Mouse (Mus musculus): ENCODE measurements around the gene Zfp772. TPM values are rescaled to one million over a fixed set of nuclear protein-coding genes. Genes with fewer than 3 reads are reported as not detected.
A peak's percentile ranks its signal among the peaks of the same experiment; 100 is the strongest.
"Not testable (repeated sequence)": the region's sequence is repeated elsewhere in the genome, so short reads cannot be mapped to it uniquely, and the experiment has no call there.

The Zfp772 gene
- 8.9 and 11.9 TPM in 2 replicates for polyA plus RNA-seq (2015; fragmentation: Nextera tagmentation; extraction: Ambion mirVana)

DNA sequence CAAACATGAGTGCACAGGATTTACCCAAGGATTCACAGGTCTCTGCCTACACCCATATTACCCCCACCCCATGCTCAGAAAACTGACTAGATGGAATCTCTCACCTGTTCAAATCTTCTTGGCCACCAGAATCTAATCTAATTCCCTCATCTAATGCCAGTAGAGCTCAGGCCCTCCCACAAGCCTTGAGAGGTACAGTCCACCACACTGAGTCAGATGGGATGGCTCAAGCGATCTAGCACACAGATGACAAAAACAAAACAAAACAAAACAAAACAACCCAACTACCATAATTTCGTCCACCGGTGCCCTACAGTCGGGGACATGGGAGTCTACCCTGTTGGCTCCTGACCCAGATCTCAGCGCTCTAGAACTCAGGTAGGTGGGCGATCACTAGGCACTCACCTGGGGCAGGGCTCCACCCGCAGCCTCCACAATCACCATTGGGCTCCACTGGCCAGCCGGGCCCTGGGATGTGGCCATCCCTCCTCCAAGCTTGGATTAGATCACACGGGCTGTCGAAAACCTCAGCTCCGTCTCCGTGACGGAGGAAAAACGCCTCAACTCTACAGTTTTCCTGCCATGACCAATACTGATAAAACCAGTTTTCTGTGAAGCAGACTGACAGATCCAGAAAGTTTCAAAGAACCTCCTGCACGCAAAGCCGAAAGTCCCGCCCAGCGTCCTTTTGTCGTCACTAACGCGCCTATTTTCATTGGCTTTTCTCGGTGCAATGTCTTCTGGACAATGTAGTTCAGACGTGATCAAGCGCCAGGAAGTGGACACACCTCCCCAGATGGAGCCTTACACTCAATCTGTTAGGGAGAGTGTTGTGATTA is at the start of gene Zfp772:
Gene Zfp772 (minus strand): TSS at position 686 of the 839 bp plus-strand sequence.
- not testable (repeated sequence) for H3K27ac ChIP-seq

DNA sequence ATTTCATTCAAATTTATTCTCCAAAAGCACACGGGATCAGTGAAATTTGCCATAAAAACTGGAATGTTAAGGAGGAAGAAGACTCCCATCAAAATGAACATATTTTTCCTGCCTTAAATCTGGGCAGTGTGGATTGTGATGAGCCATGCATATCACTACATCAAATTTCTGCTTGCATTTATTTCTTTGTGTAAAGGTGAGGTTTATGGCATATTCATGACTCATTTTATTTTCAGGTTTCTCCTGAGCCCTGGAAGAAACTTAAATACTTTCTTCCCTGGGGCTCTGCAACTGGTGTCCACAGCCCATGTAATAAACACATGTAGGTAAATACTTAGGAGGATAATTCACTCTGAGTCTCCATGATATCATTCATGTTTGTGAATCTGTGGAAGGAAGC is 37.4 kb upstream of the Zfp772 start, which contains the start of gene Vmn2r29:
Gene Vmn2r29 (minus strand): TSS at position 101 of the 400 bp plus-strand sequence.
- not testable (repeated sequence) for H3K9me3 ChIP-seq; H3K4me2 ChIP-seq; H3K9ac ChIP-seq; H3K4me1 ChIP-seq; H3K36me3 ChIP-seq; ATAC-seq (ENCODE audit: insufficient number of reproducible peaks, insufficient read depth, low FRiP score, low TSS enrichment, low read depth); H3K27ac ChIP-seq; H3K4me3 ChIP-seq; H3K27me3 ChIP-seq
- no CpG with 5 or more reads among the region's 1 CpGs for WGBS

More for the DNA sequence above, at the start of gene Zfp772:
- Histone ChIP-seq H3K36me3 (peaks cover 17% of the 10 kb centered on the region), H3K4me3 (peak within 1 kb of the TSS; percentile 56), H3K9ac (peak within 1 kb of the TSS; percentile 72), H3K4me2 (peak within 1 kb of the TSS; percentile 66)
- not testable (repeated sequence) for H3K9me3 ChIP-seq; ATAC-seq (ENCODE audit: insufficient number of reproducible peaks, insufficient read depth, low FRiP score, low TSS enrichment, low read depth); H3K4me1 ChIP-seq; H3K27me3 ChIP-seq
- WGBS, result 2% methylated on average over 24 of the region's 24 CpGs

DNA sequence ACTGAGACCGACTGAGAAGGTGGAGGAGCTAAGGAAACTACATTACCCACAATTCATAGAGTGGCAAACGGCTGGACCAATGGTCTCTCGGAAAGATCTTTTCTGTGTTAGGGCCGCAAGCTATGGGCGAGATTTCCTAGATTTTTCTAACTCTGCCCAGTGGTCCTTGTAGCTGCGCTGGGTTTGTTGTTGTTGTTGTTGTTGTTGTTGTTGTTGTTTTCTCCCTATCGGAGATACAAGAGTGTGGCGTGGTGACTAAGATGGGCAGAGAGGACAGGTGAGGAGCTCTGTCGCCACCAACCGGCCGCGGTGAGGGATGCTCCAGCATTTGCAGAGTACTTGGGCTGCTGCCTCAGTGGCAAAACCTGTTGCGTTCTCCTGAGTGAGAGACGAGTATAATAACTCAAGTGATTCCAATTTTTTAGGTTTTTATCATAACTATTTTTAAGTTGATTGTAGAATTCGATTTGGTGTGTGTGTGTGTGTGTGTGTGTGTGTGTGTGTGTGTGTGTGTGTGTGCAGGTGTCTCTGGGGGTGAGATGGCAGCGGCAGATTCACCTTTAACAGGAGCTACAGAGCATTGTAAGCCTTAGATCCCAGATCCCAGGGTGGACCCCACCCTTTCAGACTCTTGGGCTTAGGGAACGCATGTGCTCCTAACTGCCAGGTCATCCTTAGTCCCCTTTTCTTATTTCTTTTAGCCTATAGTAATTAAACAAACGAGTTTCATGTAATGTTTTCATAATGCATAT is 21.4 kb downstream of the Zfp772 start:
- Histone ChIP-seq H3K9me3 (no peaks in the 10 kb centered on the region), H3K27me3 (no peaks in the 10 kb centered on the region), H3K4me3 (peak overlapping the region; percentile 54), H3K4me1 (peaks cover 5% of the 10 kb centered on the region; the same call in 1 of the 2 replicates), H3K9ac (peak overlapping the region; percentile 46; the same call in 1 of the 2 replicates), H3K36me3 (no peaks in the 10 kb centered on the region), H3K27ac (no peak overlapping the region), H3K4me2 (peak overlapping the region; percentile 54)
- peak; percentile 72; the same call in 1 of the 2 replicates for ATAC-seq (ENCODE audit: insufficient number of reproducible peaks, insufficient read depth, low FRiP score, low TSS enrichment, low read depth)
- WGBS, result 12% methylated on average over 18 of the region's 18 CpGs

DNA sequence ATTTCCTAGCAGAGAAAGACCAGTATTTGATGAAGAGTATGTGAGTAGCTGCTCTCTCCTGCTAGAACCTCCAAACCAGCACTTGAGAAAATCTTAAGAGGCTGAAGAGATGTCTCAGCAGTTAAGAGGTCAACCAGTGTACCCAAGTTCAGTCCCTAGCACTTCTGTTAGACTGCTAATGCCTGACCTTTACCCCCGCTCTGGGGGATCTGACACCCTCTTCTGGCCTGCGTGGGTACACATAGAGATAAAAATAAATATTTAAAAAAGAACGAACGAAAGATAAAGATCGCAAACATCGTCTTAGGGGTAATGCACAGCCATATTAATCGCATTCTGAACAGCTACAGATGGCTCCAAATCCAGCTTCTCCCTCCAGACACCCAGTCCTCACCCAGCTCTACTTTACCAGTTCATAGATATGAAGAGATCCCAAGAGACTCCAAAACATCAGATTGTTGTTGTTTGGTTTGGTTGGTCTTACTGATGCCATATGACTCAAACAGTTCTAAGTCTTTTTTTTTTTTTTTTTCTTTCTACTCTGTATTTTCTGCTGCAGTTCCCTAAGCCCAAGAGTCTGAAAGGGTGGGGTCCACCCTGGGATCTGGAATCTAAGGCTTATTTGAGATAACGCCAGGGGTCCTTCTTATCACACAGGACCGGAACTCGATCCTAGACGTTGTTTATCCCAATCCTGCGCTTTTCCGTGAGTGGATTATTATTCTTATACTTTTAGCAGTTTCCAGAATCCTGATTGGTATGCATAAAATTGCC is 22.2 kb downstream of the Zfp772 start:
- Histone ChIP-seq H3K27me3 (no peaks in the 10 kb centered on the region), H3K36me3 (peaks cover 7% of the 10 kb centered on the region), H3K9me3 (no peaks in the 10 kb centered on the region), H3K27ac (no peak overlapping the region), H3K4me2 (peak overlapping the region; percentile 54), H3K9ac (0 out of 2 replicates have a peak overlapping the region, but pooled peaks have one; percentile 46), H3K4me1 (peaks cover 5% of the 10 kb centered on the region; the same call in 1 of the 2 replicates), H3K4me3 (peak overlapping the region; percentile 54)
- WGBS, result 39% methylated on average over 13 of the region's 13 CpGs
- ATAC-seq (ENCODE audit: insufficient number of reproducible peaks, insufficient read depth, low FRiP score, low TSS enrichment, low read depth), result no peak

DNA sequence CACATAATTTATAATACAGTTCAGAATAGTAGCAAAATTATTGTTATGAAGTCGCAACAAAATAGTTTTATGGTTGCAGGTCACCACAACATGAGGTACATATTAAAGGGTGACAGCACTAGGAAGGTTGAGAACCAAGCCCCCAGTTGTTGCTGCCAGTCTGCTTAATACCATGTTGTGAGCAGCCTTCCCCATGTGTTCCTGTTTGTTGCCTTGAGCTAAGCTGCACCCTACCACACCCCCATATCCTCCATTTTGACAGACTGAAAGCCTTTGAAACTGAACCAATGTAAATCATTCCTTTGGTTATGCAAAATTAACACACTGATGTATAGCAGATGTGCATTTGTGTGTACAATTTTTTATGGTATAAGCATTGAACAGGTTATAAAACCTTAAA is 23.9 kb downstream of the Zfp772 start:
- WGBS, result 43% methylated on average over 1 of the region's 1 CpGs
- H3K27me3 ChIP-seq, result no peaks in the 10 kb centered on the region
- no peak overlapping the region for H3K9ac ChIP-seq
- peaks cover 5% of the 10 kb centered on the region; the same call in 1 of the 2 replicates for H3K4me1 ChIP-seq
- peaks cover 24% of the 10 kb centered on the region for H3K36me3 ChIP-seq
- ATAC-seq (ENCODE audit: insufficient number of reproducible peaks, insufficient read depth, low FRiP score, low TSS enrichment, low read depth), result peak; percentile 71; the same call in 1 of the 2 replicates
- no peak overlapping the region for H3K27ac ChIP-seq
- H3K4me2 ChIP-seq, result no peak overlapping the region
- no peaks in the 10 kb centered on the region for H3K9me3 ChIP-seq
- H3K4me3 ChIP-seq, result no peak overlapping the region

DNA sequence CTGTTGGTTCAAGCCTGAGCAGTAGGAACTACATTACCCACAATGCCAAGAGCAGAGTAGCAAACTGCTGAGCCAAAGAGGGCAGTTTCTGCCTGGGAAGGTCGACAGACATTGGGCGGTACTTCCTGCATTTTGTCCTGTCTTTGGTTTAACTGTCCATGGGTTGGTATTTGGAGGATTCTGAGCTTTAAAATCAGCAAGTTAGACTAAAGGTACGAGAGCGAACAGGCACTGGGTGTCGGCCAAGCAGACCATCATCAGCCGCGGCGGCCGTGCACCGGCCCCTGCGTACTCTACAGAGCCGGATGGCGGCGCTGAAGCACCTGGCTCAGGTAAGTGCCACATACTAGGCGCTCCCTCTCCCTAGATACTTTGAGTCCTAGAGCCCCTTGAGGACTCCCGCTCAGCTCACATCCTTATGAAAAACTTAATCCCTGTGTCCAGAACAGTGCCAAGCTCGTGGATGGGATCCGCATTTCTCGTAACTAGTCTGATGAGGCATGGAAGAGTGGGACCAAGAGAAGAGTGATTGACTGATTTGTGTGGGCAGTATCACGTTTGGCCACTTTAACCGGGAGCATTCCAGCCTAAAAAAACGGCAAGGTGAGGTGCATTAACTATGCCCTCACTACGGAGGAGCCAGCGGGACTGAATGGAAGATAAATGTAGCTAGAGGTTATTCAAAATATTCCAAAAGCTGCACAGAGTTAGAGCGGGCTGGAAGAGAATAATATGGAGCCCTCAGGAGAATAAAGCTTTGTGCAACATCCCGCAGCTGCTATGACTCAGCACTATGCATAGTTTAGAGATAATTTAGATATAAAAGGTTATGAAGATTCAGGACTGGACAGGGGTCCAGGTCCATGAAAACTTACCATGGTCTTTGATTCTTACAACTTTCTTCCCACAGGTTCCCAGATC is 38.3 kb downstream of the Zfp772 start, which contains the start of gene Zfp418:
Gene Zfp418 (plus strand): TSS at position 104 of the 921 bp plus-strand sequence.
- ATAC-seq (ENCODE audit: insufficient number of reproducible peaks, insufficient read depth, low FRiP score, low TSS enrichment, low read depth), result peak; percentile 89
- no peaks in the 10 kb centered on the region for H3K27me3 ChIP-seq
- peaks cover 6% of the 10 kb centered on the region for H3K4me1 ChIP-seq
- peak within 1 kb of the TSS; percentile 76 for H3K4me3 ChIP-seq
- H3K36me3 ChIP-seq, result peaks cover 20% of the 10 kb centered on the region
- WGBS, result 2% methylated on average over 26 of the region's 26 CpGs
- H3K27ac ChIP-seq, result peak within 1 kb of the TSS; percentile 77
- H3K9me3 ChIP-seq, result no peaks in the 10 kb centered on the region
- peak within 1 kb of the TSS; percentile 80 for H3K4me2 ChIP-seq
- peak within 1 kb of the TSS; percentile 78 for H3K9ac ChIP-seq

Other genes with a start within 250 kb of the Zfp772 start
- gene Aurkc, start 214.7 kb downstream of the Zfp772 start, polyA plus RNA-seq (2015; fragmentation: Nextera tagmentation; extraction: Ambion mirVana), result not detected in 2 replicates
- gene Zfp954, start 88.5 kb downstream of the Zfp772 start, polyA plus RNA-seq (2015; fragmentation: Nextera tagmentation; extraction: Ambion mirVana), result 13.1 and 14.1 TPM in 2 replicates
- gene Zfp773, start 73.2 kb downstream of the Zfp772 start, polyA plus RNA-seq (2015; fragmentation: Nextera tagmentation; extraction: Ambion mirVana), result 2.2 and 3.5 TPM in 2 replicates
- 3.5 and 3.7 TPM in 2 replicates for gene Zfp418, start 38.7 kb downstream of the Zfp772 start, polyA plus RNA-seq (2015; fragmentation: Nextera tagmentation; extraction: Ambion mirVana)
- 1.7 and 1.8 TPM in 2 replicates for gene Vmn2r29, start 37.3 kb upstream of the Zfp772 start, polyA plus RNA-seq (2015; fragmentation: Nextera tagmentation; extraction: Ambion mirVana)
- 3.3 and 7.6 TPM in 2 replicates for gene Gm45844, start 68.3 kb upstream of the Zfp772 start, polyA plus RNA-seq (2015; fragmentation: Nextera tagmentation; extraction: Ambion mirVana)
- gene Clcn4, start 90.9 kb upstream of the Zfp772 start, polyA plus RNA-seq (2015; fragmentation: Nextera tagmentation; extraction: Ambion mirVana), result 44.1 and 49.8 TPM in 2 replicates
- gene Vmn2r30, start 127.6 kb upstream of the Zfp772 start, polyA plus RNA-seq (2015; fragmentation: Nextera tagmentation; extraction: Ambion mirVana), result 0.04 TPM in 1 of 2 replicates, not detected in the other
- not detected in 2 replicates for gene Gm45783, start 164.6 kb upstream of the Zfp772 start, polyA plus RNA-seq (2015; fragmentation: Nextera tagmentation; extraction: Ambion mirVana)
- not detected in 2 replicates for gene Vmn2r31, start 189.7 kb upstream of the Zfp772 start, polyA plus RNA-seq (2015; fragmentation: Nextera tagmentation; extraction: Ambion mirVana)